Mouse (Mus musculus): ENCODE measurements around the gene Ppp1r26.

Gene Ppp1r26

DNA sequence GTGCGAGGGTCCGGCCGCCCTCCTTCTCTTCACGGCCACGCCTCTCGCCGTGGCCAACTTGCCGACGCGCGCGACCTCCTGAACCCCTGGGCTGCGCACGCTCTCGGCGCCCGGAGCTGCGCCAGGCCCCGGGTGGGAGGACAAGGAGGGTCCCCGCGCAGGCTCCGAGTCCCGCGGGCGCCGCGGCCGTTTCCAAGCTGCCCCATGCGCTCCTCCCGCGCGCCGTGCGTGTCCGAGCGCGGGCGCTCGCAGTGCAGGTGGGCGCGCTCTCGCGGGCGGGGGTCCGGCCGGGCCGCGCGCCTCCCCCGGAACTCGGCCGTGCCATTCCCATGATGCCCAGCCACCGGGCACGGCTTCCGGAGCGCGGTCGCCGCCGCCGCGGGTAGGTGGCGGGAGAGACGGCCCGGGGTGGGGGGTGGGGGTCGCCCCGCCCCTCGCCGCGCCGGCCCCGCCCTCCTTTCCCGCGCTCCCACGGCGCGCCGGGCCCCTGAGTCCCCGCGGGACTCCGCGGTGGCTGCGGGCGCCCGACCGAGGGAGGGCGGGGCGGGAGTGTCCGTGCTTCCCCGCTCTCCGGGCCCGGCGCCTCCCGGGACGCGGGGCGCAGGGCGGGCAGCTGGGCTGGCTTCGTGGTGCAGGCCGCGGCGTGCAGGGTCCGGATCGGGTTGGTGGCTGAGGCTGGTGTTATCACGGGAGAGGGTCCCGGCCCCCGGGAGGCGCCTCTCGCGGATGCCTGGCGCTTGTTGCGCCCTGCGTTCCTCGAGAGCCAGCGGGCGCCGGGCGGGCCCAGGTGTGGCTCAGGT lies at the start of gene Ppp1r26:
Gene Ppp1r26 (plus strand): TSS at position 286 of the 800 bp plus-strand sequence.
- peak; percentile 63 for DNase-seq

- no peak for DNase-seq
Observed at GRCm38 (mm10) chr2:28396928-28397327, 49.7 kb upstream of the Ppp1r26 start.

- DNase-seq, result no peak
Observed at GRCm38 (mm10) chr2:28397417-28398119, 49.0 kb upstream of the Ppp1r26 start.

DNA sequence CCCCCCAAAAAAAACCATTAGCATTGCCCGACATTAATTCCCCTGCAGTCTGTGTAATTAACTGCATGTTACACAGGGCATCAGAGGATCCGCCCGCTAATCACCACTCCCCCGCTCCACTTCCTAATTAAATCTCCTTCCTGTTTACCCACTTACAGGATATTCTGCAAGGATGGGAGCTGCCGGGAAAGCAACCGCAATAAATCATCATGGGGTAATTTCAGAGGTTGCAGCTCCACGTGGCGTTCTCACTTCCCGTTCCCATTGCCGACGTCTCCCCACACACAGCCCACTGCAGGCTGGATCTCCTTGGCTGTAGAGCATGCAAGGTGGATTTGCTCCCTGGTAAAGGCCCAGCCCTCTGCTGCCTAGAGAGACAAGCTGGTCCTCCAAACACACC lies 45.0 kb upstream of the Ppp1r26 start:
- DNase-seq, result no peak

GRCm38 (mm10) chr2:28402128-28402527 lies 44.5 kb upstream of the Ppp1r26 start:
- DNase-seq, result no peak

DNA sequence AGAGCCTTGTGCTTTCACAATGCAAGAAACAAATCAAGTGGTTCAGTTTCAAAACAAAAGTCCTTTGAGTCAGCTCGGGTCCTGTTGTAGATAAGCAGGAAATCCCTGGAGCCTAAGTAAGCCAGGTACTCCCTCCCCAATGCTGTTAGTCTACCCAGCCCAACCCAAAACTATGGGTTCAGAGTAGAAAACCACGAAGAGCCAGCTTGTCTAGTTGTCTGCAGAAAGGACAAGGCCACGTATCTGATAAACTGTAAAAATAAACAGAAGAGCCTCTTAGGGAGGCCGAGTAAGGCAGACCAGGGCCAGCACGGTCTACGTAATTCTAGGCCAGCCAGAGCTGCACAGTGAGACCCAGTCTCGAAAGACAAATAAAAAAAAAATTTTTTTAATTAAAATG lies 38.8 kb upstream of the Ppp1r26 start:
- DNase-seq, result peak; percentile 2

DNA sequence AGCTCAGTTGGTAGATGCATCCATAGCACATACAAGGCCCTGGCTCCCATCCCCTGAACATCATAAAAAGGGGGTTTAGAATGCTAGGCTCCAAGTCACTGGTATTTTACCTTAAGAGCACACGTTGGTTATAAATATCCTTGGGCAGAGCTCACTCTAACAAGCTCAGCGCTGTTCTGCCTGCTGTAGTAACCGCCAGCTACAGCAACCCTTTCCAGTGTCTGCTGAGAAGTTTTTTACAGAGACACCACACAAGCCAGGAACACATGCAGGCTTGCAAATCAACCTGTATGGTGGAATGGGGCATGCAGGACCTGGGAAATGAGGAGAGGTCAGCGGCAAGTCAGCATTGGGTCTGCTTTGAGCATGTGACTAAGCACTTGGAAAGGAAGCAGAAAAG lies 37.5 kb upstream of the Ppp1r26 start:
- peak; percentile 11 for DNase-seq

DNA sequence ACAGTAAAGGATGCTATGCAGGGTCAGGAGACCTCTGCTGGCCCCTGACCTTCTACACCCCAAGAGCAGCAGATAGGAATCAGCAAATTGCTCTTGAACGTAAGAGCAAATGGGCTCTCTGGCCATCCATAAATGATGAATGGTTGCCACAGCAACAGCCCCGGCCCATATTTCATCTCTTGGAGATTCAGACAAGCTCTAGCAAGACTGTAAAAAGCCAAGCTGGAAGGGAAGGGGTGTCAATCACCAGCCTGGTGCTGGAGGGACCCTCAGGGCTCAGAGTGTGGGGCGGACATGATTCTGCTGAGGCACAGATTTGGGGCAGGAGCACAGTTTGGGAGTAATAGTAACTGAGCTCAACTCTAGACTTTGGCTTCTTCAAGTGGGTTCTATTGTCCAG lies 37.0 kb upstream of the Ppp1r26 start:
- DNase-seq, result peak; percentile 18

DNA sequence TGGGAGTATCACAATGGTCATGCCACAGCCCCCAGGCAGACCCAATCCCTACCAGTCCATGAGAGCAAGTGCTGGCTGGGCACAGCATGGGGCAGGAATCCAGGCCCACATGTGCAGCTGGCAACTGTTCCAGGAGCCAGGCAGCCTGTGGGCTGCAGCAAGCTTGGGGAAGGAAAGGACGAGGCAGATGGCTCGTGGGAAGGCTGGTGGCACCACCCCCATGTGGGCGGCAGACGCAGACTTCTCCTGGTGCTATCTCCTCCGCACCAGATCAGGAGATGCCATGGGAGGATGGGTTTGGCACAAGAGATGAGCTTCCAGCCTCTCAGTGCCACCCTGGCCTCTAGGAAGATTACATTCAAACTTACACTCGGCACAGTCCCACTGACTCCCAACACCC lies 33.7 kb upstream of the Ppp1r26 start:
- DNase-seq, result peak; percentile 89

DNA sequence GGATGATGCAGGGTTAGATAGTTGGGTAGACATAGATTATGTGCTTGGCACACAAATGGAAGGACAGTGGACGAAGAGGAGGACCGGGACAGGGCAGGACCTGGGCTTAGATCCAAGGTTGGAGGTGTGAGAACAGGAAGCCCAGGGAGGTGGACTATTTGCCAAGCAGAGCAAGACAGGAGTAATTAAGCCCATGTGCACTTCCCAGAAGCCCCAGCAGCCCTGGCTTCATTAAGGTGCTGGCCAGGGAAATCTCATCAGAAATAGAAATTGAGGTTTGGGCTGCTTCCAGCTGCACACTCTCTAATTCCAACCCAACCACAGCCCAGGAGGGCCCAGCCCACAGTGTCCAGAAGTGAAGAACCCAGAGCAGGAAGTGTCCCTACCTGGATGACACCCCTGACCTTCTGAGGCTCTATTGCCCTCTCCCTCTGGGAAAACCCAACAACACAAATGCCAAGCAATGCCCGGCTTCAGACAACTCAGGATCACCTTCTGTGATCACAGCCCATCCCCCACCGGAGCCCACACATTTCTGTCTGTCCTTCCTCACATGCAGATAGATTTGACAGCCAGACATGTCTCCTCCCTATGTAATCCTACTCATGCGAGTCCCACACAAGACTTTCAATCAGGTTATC lies 32.4 kb upstream of the Ppp1r26 start:
- DNase-seq, result peak; percentile 85

- peak; percentile 70 for DNase-seq
Observed at GRCm38 (mm10) chr2:28414757-28415137, 31.9 kb upstream of the Ppp1r26 start.

GRCm38 (mm10) chr2:28415387-28416024 lies 31.1 kb upstream of the Ppp1r26 start:
- DNase-seq, result peak; percentile 99

DNA sequence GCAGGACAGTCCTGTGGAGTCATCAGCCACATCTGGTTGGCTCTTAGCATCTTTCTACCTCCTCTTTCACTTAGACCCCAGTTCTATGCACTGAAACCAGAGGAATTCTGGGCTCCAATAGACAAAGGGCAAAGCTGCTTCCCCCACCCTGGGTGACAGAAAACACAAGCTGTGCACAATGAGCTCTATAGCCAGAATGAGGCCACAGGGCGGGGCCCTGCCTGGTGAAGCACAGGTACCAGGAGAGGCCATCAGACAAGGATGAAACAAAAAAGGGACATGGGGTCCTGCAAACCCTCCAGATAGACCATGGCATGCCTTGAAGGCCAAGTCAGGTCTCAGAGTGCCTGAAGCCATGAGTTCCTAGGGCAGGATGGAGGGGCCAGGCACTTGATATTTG lies 30.1 kb upstream of the Ppp1r26 start:
- peak; percentile 80 for DNase-seq

- peak; percentile 94 for DNase-seq
Observed at GRCm38 (mm10) chr2:28418034-28418433, 28.6 kb upstream of the Ppp1r26 start.

- DNase-seq, result peak; percentile 91
Observed at GRCm38 (mm10) chr2:28419898-28420297, 26.7 kb upstream of the Ppp1r26 start.

DNA sequence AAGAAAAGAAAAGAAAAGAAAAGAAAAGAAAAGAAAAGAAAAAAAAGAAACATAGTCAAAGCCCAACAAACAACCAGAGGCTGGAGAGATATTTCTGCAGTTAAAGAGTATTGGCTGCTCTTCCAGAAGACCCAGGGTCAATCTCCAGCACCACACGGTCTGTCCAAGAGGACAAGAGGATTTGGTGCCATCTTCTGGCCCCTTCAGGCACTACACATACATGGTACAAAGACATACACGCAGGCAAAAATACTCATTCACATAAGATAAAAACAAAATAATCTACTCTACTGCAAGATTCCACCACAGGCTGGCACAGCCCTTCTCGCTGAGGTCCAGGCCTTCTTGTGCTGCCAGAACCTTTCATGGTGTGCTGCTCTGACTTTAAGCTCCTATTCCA lies 23.4 kb upstream of the Ppp1r26 start:
- DNase-seq, result no peak

- no peak for DNase-seq
Observed at GRCm38 (mm10) chr2:28427226-28427625, 19.4 kb upstream of the Ppp1r26 start.

DNA sequence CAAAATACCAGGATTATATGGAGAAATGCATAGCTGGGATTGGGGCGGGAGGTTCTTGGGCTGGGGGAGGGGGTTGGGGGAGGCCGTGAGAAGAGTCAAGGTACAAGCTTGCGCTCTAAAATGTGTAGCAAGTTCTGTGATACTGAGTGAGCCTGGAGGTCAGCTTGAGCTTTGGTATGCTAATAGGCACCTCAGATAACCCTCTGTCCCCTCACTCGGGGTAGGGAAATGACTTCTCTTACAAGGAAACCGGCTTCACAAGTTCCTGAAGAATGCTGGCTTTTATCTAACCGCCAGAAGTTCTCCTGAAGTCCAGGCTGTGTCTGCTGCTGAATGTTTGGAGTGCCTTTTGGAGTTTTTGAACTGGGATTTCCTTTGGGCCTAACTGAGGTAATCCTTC lies 15.8 kb upstream of the Ppp1r26 start:
- no peak for DNase-seq

GRCm38 (mm10) chr2:28432811-28433210 lies 13.8 kb upstream of the Ppp1r26 start:
- DNase-seq, result no peak

DNA sequence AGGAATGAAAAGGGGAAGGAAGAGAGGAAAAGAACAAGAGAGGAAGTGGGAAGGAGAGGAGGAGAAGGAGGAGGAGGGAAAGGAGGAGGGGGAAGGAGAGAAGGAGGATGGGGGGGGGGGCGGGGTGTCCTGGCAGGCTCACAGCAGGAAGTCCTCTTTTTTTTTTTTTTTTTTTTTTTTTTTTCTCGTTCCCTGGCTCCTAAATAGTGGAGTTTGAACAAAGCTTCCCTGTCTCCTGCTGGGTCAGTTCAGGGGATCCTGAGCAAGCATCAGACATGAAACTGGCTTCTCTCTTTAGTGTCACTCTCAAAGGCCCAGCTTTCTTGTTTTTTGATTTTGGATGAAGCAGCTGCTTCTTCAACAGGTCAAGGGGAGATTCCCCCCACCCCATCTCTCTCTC lies 13.1 kb upstream of the Ppp1r26 start:
- DNase-seq, result no peak

GRCm38 (mm10) chr2:28435401-28435800 lies 11.2 kb upstream of the Ppp1r26 start:
- no peak for DNase-seq

DNA sequence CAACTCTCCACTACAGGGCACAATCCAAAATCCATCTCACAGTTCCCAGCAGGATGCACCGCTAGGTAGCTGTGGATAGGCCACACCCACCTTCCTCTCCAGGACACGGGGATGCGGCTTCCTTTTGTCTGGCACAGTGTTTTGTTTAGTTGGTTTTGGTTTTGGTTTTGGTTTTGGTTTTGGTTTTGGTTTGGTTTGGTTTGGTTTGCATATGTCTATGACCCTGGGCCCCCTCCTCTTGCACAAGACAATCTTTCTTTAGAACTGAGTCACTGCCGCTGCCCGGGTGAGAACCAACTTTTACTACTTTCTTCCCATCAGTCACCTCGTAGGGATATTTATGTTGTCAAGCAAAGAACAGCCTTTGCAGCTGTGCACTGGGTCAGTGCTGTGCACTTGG lies 5.8 kb upstream of the Ppp1r26 start:
- DNase-seq, result no peak

DNA sequence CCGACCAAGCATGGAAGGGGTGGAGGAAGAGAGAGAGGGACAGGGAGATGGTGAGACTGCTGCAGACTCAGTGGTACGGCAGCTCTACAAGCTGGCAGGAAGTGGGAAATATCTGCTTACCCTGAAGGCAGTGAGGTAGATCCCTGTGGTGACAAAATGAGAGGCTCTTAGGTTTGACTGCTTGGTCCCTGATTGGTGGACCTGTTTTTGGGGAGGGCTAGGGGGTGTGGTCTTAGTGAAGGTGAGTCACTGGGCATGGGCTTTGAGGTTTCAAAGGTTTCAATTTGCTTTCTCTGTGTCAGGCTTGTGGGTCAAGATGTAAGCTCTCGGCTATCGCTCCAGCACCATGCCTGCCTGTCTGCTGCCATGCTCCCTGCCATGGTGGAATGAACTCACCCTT lies 1.5 kb upstream of the Ppp1r26 start:
- DNase-seq, result no peak

- no peak for DNase-seq
Observed at GRCm38 (mm10) chr2:28446181-28446514, 452 bp upstream of the Ppp1r26 start.

Measured in cerebellum, adult 9-11 months (tissue).